Mouse (Mus musculus) G1E (cell line): Measurements from ENCODE around the gene Clec16a.

Experiments used
- CTCF ChIP-seq: IDR thresholded peaks from 2 replicates; pipeline ENCODE4 v1.5.1; 2012; ENCODE audit warnings: low read depth, low read length, inconsistent platforms, mixed read lengths
- TAL1 ChIP-seq: conservative IDR thresholded peaks from 2 replicates; pipeline ENCODE4 v1.6.1; 2012; ENCODE audit warnings: low read depth, low read length, inconsistent platforms, mixed read lengths

DNA sequence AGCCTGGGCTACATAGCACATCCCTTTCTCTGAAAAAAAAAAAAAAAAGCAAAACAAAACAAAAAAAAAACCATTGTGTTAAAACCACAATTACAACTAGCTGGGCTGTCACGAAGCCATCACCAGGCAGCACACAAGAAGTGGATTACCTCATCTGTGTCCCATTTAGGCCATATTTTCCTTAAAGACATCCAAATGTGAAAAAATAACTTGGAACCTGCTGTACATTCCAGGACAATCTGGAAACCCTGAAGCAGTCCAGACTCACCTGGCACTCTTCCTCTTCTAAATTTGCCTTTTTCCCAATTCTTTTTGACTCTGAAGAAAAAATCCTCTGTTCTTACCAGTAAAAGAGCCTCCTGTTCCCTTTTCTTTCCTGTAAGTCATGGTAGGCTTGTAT lies 166.4 kb downstream of the Clec16a start:
- TF ChIP-seq CTCF (no peak), TAL1 (no peak)
